Mouse (Mus musculus) myocyte (in vitro differentiated cells): Measurements from ENCODE around the gene Cdpf1. TPM values are rescaled to one million over a fixed set of nuclear protein-coding genes. Genes with fewer than 3 reads are reported as not detected.

ENCODE experiments used
- H3K27me3 ChIP-seq: one replicate; pipeline ENCODE4 v1.6.1; 2011; ENCODE audit not compliant: control insufficient read depth, insufficient read depth, insufficient read length
- H3K36me3 ChIP-seq: one replicate; pipeline ENCODE4 v1.6.1; 2011; ENCODE audit not compliant: control insufficient read depth, insufficient read depth
- H3K4me2 ChIP-seq: one replicate; pipeline ENCODE4 v1.6.1; 2011; ENCODE audit warnings: low read depth, control low read depth
- H3K4me3 ChIP-seq: one replicate; pipeline ENCODE4 v1.5.1; 2011; ENCODE audit warnings: mild to moderate bottlenecking, control low read depth, moderate library complexity
- H3K79me2 ChIP-seq: one replicate; pipeline ENCODE4 v1.6.1; 2011; ENCODE audit not compliant: control insufficient read depth, insufficient read depth
- H3ac ChIP-seq: one replicate; pipeline ENCODE4 v1.6.1; 2011; ENCODE audit not compliant: control insufficient read depth, insufficient read length
- CEBPB ChIP-seq: IDR thresholded peaks from 2 replicates; pipeline ENCODE4 v1.6.1; 2011; ENCODE audit warnings: mild to moderate bottlenecking, moderate library complexity; ENCODE audit not compliant: poor library complexity, insufficient read depth, severe bottlenecking
- E2F4 ChIP-seq: IDR thresholded peaks from one replicate; pipeline ENCODE4 v1.6.1; 2011; ENCODE audit warnings: mild to moderate bottlenecking, control low read depth, moderate library complexity; ENCODE audit not compliant: insufficient read depth
- MAX ChIP-seq: IDR thresholded peaks from one replicate; pipeline ENCODE4 v1.6.1; 2011; ENCODE audit warnings: low read depth, mild to moderate bottlenecking, control low read depth
- MYOD1 ChIP-seq, 3 experiments: IDR thresholded peaks; one replicate each; pipeline ENCODE4 v1.6.1; 2011; ENCODE audit warnings: control low read depth in 2 of 3, low read depth in 2 of 3, mild to moderate bottlenecking in 2 of 3, moderate library complexity in 1 of 3; ENCODE audit not compliant: insufficient read length in 2 of 3, control insufficient read depth in 1 of 3
- MYOG ChIP-seq, 3 experiments: IDR thresholded peaks; one replicate each; pipeline ENCODE4 v1.6.1; 2011; ENCODE audit warnings: control low read depth in 2 of 3, low read depth in 2 of 3, mild to moderate bottlenecking in 2 of 3; ENCODE audit not compliant: insufficient read length in 2 of 3, control insufficient read depth in 1 of 3, insufficient read depth in 1 of 3
- POLR2A ChIP-seq: IDR thresholded peaks from one replicate; pipeline ENCODE4 v1.6.1; 2011; ENCODE audit warnings: low read depth, mild to moderate bottlenecking, control low read depth, moderate library complexity; ENCODE audit not compliant: insufficient read length
- POLR2AphosphoS2 ChIP-seq: IDR thresholded peaks from one replicate; pipeline ENCODE4 v1.6.1; 2011; ENCODE audit warnings: low read depth, control low read depth; ENCODE audit not compliant: insufficient read length
- REST ChIP-seq: IDR thresholded peaks from one replicate; pipeline ENCODE4 v1.6.1; 2011; ENCODE audit warnings: mild to moderate bottlenecking, control low read depth, moderate library complexity; ENCODE audit not compliant: insufficient read depth, insufficient read length
- SRF ChIP-seq: IDR thresholded peaks from one replicate; pipeline ENCODE4 v1.6.1; 2011; ENCODE audit warnings: low read depth; ENCODE audit not compliant: control insufficient read depth, insufficient read length
- TCF12 ChIP-seq: IDR thresholded peaks from one replicate; pipeline ENCODE4 v1.6.1; 2011; ENCODE audit warnings: mild to moderate bottlenecking, control low read depth; ENCODE audit not compliant: poor library complexity, insufficient read depth, severe bottlenecking
- TCF3 ChIP-seq: IDR thresholded peaks from one replicate; pipeline ENCODE4 v1.6.1; 2011; ENCODE audit warnings: low read depth, control low read depth; ENCODE audit not compliant: insufficient read length
- USF1 ChIP-seq: IDR thresholded peaks from one replicate; pipeline ENCODE4 v1.6.1; 2011; ENCODE audit warnings: low read depth, mild to moderate bottlenecking, control low read depth, moderate library complexity
- polyA plus RNA-seq: library from polyadenylated mRNA; unstranded; fragments of >200 nt; fragmentation: generic; extraction: Trizol; gene quantifications from one replicate; pipeline ENCODE4 v1.2.1, GENCODE M21; 2012; ENCODE audit warnings: missing spikeins

Gene Cdpf1
- polyA plus RNA-seq, 1 experiment, result 25.1 TPM

GRCm38 (mm10) chr15:85808434-85808833 is 3.1 kb downstream of the Cdpf1 start:
- H3K36me3 ChIP-seq, result no peaks in the 10 kb centered on the region
- H3K4me3 ChIP-seq, result no peak overlapping the region
- no peak overlapping the region for H3ac ChIP-seq
- TF ChIP-seq TCF12 (no peak), USF1 (no peak), E2F4 (no peak), REST (no peak), MYOD1 (IDR thresholded peaks at IDR 0.05; ENCODE audit: control insufficient read depth in 1 of 3, insufficient read length in 2 of 3, low read depth in 2 of 3) (no peak), TCF3 (no peak), MAX (no peak), MYOG (IDR thresholded peaks at IDR 0.05; ENCODE audit: control insufficient read depth in 1 of 3, insufficient read depth in 1 of 3, insufficient read length in 2 of 3, low read depth in 2 of 3) (no peak), SRF (no peak), CEBPB (no peak), POLR2AphosphoS2 (no peak), POLR2A (no peak)
- H3K27me3 ChIP-seq, result peaks cover 9% of the 10 kb centered on the region
- no peak overlapping the region for H3K4me2 ChIP-seq
- no peaks in the 10 kb centered on the region for H3K79me2 ChIP-seq

GRCm38 (mm10) chr15:85808031-85808430 is 3.5 kb downstream of the Cdpf1 start:
- H3K79me2 ChIP-seq, result no peaks in the 10 kb centered on the region

DNA sequence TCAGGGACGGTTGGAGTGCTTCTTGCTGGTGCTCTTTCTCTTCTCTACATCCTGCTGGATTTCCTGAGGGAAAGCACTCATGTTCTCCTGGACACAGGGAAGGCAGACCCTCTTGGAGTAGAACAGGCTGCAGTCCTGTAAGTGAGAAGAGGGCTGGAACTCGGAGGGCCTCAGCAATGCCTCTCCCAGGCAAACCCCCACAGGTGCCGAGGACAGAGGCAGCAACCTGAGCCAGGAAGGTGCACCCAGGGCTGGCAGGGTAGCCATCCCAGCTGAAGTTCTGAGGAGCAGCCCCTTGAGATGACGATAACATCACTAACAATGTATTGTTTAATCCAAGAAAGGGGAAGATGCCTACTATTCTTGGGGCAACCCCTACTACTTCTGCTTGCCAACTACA is 4.1 kb downstream of the Cdpf1 start:
- no peak overlapping the region for H3K4me2 ChIP-seq
- H3K4me3 ChIP-seq, result no peak overlapping the region
- peaks cover 16% of the 10 kb centered on the region for H3K27me3 ChIP-seq
- no peak for TF ChIP-seq MYOG (IDR thresholded peaks at IDR 0.05; ENCODE audit: control insufficient read depth in 1 of 3, insufficient read depth in 1 of 3, insufficient read length in 2 of 3, low read depth in 2 of 3)
- no peak for TF ChIP-seq CEBPB
- no peak for TF ChIP-seq MAX
- no peak for TF ChIP-seq E2F4
- TF ChIP-seq POLR2AphosphoS2, result no peak
- TF ChIP-seq POLR2A, result no peak
- TF ChIP-seq REST, result no peak
- no peak for TF ChIP-seq MYOD1 (IDR thresholded peaks at IDR 0.05; ENCODE audit: control insufficient read depth in 1 of 3, insufficient read length in 2 of 3, low read depth in 2 of 3)
- TF ChIP-seq TCF12, result no peak
- no peak for TF ChIP-seq USF1
- TF ChIP-seq SRF, result no peak
- no peak for TF ChIP-seq TCF3
- no peak overlapping the region for H3ac ChIP-seq
- no peaks in the 10 kb centered on the region for H3K36me3 ChIP-seq
- H3K79me2 ChIP-seq, result no peaks in the 10 kb centered on the region

More at GRCm38 (mm10) chr15:85808031-85808430, 3.5 kb downstream of the Cdpf1 start:
- no peak overlapping the region for H3K4me3 ChIP-seq
- TF ChIP-seq POLR2A (no peak), MAX (no peak), TCF12 (no peak), E2F4 (no peak), REST (no peak), CEBPB (no peak), MYOD1 (IDR thresholded peaks at IDR 0.05; ENCODE audit: control insufficient read depth in 1 of 3, insufficient read length in 2 of 3, low read depth in 2 of 3) (no peak), SRF (no peak), TCF3 (no peak), USF1 (no peak), MYOG (IDR thresholded peaks at IDR 0.05; ENCODE audit: control insufficient read depth in 1 of 3, insufficient read depth in 1 of 3, insufficient read length in 2 of 3, low read depth in 2 of 3) (no peak), POLR2AphosphoS2 (no peak)
- no peak overlapping the region for H3ac ChIP-seq
- peaks cover 9% of the 10 kb centered on the region for H3K27me3 ChIP-seq
- no peaks in the 10 kb centered on the region for H3K36me3 ChIP-seq
- no peak overlapping the region for H3K4me2 ChIP-seq

GRCm38 (mm10) chr15:85806886-85807285 is 4.6 kb downstream of the Cdpf1 start:
- TF ChIP-seq SRF (no peak), TCF3 (no peak), MYOD1 (IDR thresholded peaks at IDR 0.05; ENCODE audit: control insufficient read depth in 1 of 3, insufficient read length in 2 of 3, low read depth in 2 of 3) (no peak), POLR2A (no peak), MAX (no peak), TCF12 (no peak), POLR2AphosphoS2 (no peak), CEBPB (no peak), USF1 (no peak), E2F4 (no peak), MYOG (IDR thresholded peaks at IDR 0.05; ENCODE audit: control insufficient read depth in 1 of 3, insufficient read depth in 1 of 3, insufficient read length in 2 of 3, low read depth in 2 of 3) (no peak), REST (no peak)
- H3K27me3 ChIP-seq, result peaks cover 18% of the 10 kb centered on the region
- H3K79me2 ChIP-seq, result no peaks in the 10 kb centered on the region
- H3K4me2 ChIP-seq, result no peak overlapping the region
- no peak overlapping the region for H3K4me3 ChIP-seq
- no peak overlapping the region for H3ac ChIP-seq
- no peaks in the 10 kb centered on the region for H3K36me3 ChIP-seq

DNA sequence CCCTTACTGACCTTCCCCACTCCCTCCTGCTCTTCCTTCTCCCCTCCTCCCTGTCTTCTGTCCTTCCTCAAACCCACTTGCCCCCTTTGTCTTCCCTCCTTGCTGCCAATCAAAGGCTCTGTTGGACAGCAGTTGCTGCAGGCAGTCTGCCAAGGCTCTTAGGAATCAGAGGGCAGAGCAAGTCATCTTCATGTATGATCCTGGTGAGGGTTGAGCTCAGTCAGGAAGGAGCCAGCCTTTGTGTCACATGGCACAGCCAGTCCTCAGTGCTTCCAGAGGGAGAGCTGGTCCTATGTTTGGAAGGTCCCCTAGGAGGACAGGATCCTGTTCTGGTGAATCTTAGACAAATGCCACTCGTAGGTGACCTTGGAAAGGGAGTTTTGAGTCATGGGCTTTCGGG is 8.6 kb downstream of the Cdpf1 start:
- H3ac ChIP-seq, result no peak overlapping the region
- TF ChIP-seq SRF, result no peak
- TF ChIP-seq CEBPB, result no peak
- no peak for TF ChIP-seq TCF3
- TF ChIP-seq E2F4, result no peak
- no peak for TF ChIP-seq MYOG (IDR thresholded peaks at IDR 0.05; ENCODE audit: control insufficient read depth in 1 of 3, insufficient read depth in 1 of 3, insufficient read length in 2 of 3, low read depth in 2 of 3)
- TF ChIP-seq MYOD1 (IDR thresholded peaks at IDR 0.05; ENCODE audit: control insufficient read depth in 1 of 3, insufficient read length in 2 of 3, low read depth in 2 of 3), result no peak
- no peak for TF ChIP-seq MAX
- no peak for TF ChIP-seq TCF12
- no peak for TF ChIP-seq POLR2A
- no peak overlapping the region for H3K4me2 ChIP-seq
- no peaks in the 10 kb centered on the region for H3K36me3 ChIP-seq
- no peak overlapping the region for H3K4me3 ChIP-seq
- peaks cover 46% of the 10 kb centered on the region for H3K27me3 ChIP-seq
- H3K79me2 ChIP-seq, result no peaks in the 10 kb centered on the region
